Mouse (Mus musculus): ENCODE results near the gene Samd9l. TPM values are rescaled to one million over a fixed set of nuclear protein-coding genes. Genes with fewer than 3 reads are reported as not detected.
"Not testable (repeated sequence)": the region's sequence is repeated elsewhere in the genome, so short reads cannot be mapped to it uniquely, and the experiment has no call there.

The Samd9l gene
- total RNA-seq, 4 experiments from 2014 or later, result 2.7 to 3.8 (median 3.2) TPM

- DNase-seq (ENCODE audit: low spot score in 2 of 2), result not testable (repeated sequence)
Observed at GRCm38 (mm10) chr6:3343603-3344247, 55.6 kb downstream of the Samd9l start.

DNA sequence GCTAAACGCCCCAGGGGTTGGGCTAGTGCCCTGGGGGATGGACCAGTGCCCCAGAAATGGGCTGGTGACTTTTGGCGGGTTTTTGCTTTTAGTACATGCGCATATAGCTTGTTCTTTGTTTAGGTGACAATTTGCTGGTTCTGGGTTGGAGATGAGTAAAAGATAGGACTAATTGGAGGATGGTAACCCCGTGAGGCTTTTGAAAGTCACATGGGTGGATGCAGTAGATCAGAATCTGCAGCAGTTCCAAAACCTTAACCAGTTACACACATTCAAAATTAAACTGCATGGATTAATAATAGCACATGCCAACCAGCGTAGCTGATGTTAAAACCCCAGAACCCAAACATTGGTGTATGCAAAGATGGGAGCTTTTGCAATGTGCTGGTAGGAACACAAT lies 57.9 kb downstream of the Samd9l start:
- no peak for DNase-seq (ENCODE audit: low spot score in 2 of 2)

GRCm38 (mm10) chr6:3340928-3341327 lies 58.4 kb downstream of the Samd9l start:
- DNase-seq (ENCODE audit: low spot score in 2 of 2), result not testable (repeated sequence)

DNA sequence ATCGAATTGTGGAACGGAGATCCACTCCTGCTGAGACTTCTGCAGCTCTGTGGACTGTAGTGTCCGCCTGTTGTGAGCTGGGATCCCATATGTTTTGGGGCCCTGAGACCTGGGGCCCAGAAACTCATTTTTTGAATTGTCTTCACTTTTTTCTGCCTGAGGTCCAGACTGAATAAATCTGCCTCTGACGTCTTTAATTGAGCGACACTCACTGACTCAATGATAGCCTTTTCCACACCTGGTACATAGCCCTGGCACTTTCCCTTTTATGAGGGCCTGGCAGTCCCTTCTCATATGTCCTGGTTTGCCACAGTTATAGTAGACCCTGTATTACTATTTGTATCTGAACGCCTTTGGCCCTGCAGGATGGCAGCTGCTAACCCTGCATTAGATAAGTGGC lies 60.2 kb downstream of the Samd9l start:
- not testable (repeated sequence) for DNase-seq (ENCODE audit: low spot score in 2 of 2)

Other genes with a start within 250 kb of the Samd9l start
- gene Hepacam2, start 98.7 kb upstream of the Samd9l start, total RNA-seq (2022), result under 1 TPM; 0.19 to 0.73 (median 0.36) TPM
- 10 to 100 TPM; 51.0 to 57.7 (median 54.3) TPM for gene Vps50, start 98.8 kb upstream of the Samd9l start, total RNA-seq (2022)